Mouse (Mus musculus) mature B cell (primary cell): ENCODE data around the gene Ccl22.

ENCODE experiments used
- in situ Hi-C: fragments of 300-500 bp; cut with MboI; formaldehyde crosslinking; loops from 2 replicates; pipeline ENCODE4 v1.14.3; 2019

Ccl22 gene

GRCm38 (mm10) chr8:94778473-94778872 is 33.1 kb downstream of the Ccl22 start:
- in situ Hi-C loops: no loop called here

DNA sequence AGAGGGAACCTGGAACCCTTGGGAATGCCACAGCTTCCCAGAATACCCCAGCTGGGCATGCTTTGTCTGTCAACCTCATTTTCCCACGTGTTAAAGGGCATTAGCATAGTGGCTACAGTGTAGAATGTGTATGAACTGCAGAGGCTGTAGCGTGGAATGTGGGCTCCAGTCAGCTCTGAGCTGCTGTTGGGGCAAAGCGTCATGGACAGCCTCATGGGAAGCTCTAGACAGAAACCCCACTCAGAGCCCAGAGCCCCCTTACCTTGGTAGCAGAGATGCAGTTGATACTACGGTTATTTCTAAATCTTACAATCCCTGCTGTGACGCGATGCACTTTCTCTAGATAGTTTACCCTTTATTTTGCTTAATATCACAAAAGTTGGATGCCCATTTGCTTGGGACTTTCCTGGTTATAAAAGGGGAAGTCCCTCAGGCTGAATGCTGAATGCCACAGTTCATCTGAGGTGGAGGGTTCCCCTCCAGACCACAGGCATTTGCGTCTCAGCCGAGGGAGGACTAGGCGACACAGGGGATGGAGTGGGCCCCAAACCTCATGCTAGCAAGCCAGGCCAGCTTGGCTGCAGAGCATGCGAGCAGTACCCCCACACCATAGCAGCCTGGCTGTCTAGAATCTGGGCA is 33.6 kb downstream of the Ccl22 start:
- in situ Hi-C loops: no loop called here

GRCm38 (mm10) chr8:94779534-94780294 is 34.3 kb downstream of the Ccl22 start:
- in situ Hi-C loops: no loop called here

DNA sequence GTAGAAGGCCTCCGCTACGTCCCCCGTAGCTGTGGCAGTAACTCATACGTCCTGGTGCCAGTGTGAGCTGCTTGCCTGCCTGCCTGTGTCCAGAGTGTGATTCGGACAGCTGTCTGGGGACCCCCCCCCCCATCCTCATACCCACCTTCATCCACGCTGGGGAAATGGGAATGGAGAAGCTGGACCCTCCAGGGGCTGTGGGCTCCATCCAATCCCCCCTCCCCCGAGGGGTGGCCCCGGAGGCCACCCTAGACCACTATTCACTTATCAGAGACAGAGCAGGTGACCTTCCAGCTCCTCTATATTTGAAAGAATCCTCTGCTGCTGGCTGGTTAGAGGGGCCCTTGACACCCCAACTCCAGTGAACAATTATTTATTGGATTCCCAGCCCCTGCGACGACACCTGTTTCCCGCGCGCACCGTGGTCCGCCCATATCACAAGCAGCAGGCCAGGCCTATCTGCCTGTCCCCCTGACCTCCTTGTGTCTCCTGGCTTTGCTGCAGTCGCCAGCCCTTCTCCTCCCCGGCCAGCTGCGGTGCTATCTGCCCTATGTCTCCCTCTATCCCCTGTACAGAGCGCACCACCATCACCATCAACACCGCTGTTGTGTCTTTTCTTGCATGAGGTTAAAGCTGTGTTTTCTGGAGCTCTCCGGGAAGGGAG is 35.2 kb downstream of the Ccl22 start:
- in situ Hi-C loops: no loop called here

GRCm38 (mm10) chr8:94781155-94781837 is 35.9 kb downstream of the Ccl22 start:
- in situ Hi-C loops: no loop called here

DNA sequence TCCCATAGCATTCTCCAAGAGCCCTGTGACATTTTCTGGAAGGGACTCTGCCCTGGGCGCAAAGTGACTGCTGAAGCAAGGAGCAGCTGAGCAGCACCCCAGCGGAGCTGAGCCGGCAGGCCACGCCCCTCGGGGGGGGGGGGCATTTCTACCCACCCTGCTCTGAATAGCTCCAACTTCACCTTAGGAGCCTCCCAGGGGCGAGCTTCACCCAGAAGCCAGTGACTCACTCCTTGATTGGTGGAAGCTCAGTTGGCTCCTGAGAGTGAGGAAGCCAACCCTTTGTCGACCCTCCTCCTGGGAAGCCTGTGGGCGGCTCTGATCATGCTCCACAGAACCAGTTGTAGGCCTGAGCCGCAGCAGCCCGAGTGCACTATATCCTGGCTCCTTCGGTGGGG is 36.4 kb downstream of the Ccl22 start:
- in situ Hi-C loops: no loop called here

- in situ Hi-C loops: no loop called here
Observed at GRCm38 (mm10) chr8:94783890-94784289, 38.5 kb downstream of the Ccl22 start.

DNA sequence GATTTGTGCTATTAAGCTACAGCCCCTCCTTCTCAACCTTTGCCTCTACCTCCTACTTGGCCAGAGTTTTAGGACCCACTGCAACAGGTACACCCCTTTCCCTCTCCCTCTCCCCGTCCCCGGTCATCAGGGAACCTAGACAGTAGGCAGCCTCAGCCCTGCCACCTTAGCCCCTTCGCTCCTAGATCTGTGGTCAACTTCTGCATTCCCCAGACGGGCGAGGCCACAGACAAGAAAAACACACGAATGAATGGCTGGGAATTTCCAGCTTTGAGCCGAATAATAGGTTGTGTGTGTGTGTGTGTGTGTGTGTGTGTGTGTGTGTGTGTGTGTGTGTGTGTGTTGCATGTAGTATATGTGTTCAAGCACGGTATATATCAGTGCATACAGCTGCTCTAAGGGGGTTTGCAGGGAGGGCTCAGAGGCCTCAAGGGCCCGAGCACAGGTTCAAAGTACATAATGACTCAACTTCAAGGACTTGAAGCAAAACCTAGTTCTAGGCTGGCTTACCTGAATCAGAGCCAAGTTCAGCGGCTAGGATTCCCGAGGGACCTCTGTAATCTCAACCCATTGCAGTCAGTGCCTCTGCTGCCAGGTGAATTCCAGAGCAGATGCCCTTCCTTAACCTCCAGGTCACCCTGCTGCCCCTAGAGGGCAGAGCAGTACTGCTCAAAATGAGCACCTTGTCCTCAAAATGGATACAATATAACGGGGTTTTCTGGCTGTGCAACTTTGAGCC is 40.0 kb downstream of the Ccl22 start:
- in situ Hi-C loops: no loop called here

DNA sequence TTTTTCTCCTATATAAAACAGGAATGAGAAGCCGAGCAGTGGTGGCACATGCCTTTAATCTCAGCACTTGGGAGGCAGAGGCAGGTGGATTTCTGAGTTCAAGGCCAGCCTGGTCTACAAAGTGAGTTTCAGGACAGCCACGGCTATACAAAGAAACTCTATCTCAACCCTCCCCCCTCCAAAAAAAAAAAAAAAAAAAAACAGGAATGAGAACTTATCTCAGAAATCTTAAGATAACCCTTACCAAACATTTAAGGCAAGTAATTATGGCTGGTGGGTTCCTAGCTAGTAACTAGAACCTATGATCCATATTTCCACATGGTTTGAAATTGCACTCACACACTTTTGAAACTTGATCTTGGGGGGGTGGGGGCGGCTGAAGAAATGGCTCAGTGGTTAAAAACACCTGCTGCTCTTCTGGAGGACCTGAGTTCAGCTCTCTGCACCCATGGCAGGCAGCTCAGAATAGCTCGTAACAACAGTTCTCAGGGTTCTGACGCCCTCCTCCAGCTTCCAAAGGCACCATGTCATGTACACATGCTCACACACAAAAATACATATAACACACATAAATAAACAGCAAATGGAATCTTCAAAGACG is 40.7 kb downstream of the Ccl22 start:
- in situ Hi-C loops: no loop called here

GRCm38 (mm10) chr8:94787524-94788501 is 42.4 kb downstream of the Ccl22 start:
- in situ Hi-C loops: no loop called here

DNA sequence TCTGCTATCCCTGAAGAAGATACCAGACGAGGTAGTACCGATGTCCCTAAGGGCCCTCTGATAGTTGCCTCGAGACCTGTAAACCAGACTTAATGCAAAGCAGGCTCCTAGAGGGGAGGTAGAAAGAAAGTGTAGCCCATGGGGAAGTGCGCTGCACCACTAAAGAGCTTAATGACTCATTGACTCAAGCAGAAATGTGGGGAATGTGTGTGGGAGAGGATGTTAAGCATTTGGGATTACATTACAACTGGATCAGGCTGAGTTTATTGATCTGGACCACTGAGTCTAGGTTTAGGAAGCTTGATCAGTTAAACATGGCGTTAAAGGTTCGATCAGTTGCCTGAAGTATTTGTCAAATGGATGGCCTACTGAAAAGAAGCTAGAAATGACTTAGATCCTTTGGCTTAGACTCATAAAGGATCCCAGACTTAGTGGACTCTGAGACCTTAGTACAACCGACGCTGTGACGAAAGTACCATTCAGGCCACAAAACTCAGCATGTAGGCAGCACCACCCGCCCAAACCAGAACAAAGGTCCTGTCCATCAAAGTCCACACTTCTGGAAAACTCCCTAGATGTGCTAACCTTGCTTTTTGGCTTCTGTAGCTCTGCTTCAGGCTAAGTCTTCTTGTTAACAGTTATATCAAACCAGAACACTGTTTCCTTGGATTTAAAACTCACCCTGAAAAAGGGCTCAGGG is 44.0 kb downstream of the Ccl22 start:
- in situ Hi-C loops: no loop called here

GRCm38 (mm10) chr8:94794368-94794767 is 49.0 kb downstream of the Ccl22 start:
- in situ Hi-C loops: no loop called here

DNA sequence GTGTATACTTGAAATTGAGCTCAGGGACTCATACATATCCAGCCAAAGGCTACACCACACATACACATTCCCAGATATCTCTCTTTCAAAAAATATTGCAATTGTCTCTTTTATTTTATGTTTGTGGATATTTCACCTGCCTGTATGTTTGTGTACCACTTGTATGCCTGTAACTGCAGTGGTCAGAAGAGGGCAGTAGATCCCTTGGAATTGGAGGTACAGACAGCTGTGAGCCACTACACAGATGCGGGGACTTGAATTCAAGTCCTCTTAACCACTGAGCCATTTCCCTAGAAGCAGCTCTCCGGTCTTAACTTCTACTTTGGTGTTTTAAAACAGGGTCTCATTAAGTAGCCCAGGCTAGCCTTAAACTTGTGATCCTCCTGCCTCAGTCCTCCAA is 49.4 kb downstream of the Ccl22 start:
- in situ Hi-C loops: no loop called here

DNA sequence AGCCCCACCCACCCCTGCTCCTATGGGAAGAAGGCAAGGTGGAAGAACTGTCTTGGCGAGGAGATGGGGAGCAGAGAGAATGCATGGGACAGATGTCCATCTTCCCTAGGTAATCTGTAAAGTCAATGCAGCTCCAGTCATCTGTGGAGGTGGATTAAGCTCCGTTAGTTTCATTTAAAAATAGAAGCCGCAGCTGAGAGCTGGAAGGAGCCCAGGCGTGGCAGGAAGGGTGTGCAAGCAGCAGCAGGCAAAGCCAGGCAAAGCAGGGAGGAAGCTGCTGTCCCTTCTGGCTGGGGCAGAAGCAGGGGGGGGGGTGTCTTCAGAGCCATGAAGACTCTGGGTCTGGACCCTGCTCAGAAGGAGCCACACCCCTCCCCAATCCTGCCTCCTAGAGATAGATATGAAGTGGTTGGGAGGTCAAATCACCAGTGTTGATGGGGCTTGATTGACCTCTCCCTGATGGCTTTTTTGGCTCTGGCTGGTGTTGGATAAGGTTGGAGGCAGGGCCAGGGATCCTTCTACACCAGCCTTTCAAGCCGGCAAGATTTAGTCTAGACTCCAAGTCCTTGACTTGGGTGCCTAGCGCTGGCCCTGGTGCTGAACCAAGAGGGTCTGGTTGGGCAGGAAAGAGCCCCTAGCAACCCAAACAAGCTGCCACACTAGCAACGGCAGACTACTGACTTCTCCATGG is 55.0 kb downstream of the Ccl22 start:
- in situ Hi-C loops: no loop called here
